Comparison of ENCODE assay signal across 30 mouse cellular contexts in the genomic region with DNA sequence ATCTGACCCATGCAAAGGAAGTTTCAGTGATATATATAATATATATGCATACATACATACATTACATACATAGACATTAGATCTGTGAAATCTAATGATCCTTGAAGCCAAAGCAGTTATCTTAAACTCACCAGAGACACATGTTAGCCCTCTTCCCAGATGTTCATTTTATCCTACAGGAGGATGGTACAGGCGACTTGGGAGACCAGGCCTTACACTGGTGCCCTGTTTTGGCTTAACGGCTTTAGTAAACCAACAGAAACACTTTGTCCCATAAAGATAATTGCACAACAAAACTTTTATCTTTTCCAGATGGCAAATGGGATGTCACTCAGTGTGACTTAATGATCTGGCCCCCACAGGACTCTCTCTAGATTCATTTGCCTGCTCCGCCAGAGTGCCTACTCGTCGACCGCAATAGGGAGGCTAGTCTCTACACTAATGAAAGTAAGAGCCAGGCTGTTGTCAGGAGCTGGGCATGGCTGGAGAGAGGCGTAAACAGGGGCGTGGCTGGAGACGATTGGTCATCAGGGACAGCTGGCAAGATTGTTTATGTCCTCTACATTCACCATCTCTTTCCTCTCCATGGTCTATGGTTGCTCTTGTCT. TPM values are rescaled to one million over a fixed set of nuclear protein-coding genes. Genes with fewer than 3 reads are reported as not detected.
A peak's percentile ranks its signal among the peaks of the same experiment; 100 is the strongest.
DNase-seq lines count a peak whose midpoint lies in the region; ATAC-seq lines count a peak whose summit lies in the region.
"Had no signal": no experiment of that assay in that cellular context is flagged by ENCODE, and none has a peak within 500 bp of the region (broad histone marks: within the 10 kb centered on the region; RNA-seq: fewer than 3 reads in every experiment).

No protein-coding gene starts in this region.

- 73% methylated on average over 9 of the region's 9 CpGs for WGBS in liver, embryonic 12.5 days (ENCODE audit: insufficient replicate concordance)
- 77% methylated on average over 9 of the region's 9 CpGs for WGBS in liver, embryonic 11.5 days
- WGBS in limb, embryonic 11.5 days, result 30% methylated on average over 9 of the region's 9 CpGs
- 59% methylated on average over 9 of the region's 9 CpGs for WGBS in liver, embryonic 16.5 days (ENCODE audit: insufficient replicate concordance)
- 49% methylated on average over 9 of the region's 9 CpGs for WGBS in neural tube, embryonic 15.5 days

- H3K4me3 ChIP-seq in liver, embryonic 12.5 days, result no peak overlapping the region
- H3K4me3 ChIP-seq in liver, embryonic 11.5 days (ENCODE audit: low read depth, low read length), result no peak overlapping the region
- H3K4me3 ChIP-seq in limb, embryonic 11.5 days (ENCODE audit: low read depth, low read length), result no peak overlapping the region
- no peak overlapping the region for H3K4me3 ChIP-seq in liver, embryonic 16.5 days (ENCODE audit: low read depth, low read length)
- no peak overlapping the region for H3K4me3 ChIP-seq in neural tube, embryonic 15.5 days (replicated peaks)
- H3K4me3 ChIP-seq: erythroblast, embryonic 14.5 days; hindbrain, embryonic 13.5 days; layer of hippocampus, adult 2 months; liver, embryonic 13.5 days; stomach, embryonic 15.5 days had no signal

- H3K27ac ChIP-seq in liver, embryonic 12.5 days, result no peak overlapping the region
- no peak overlapping the region for H3K27ac ChIP-seq in liver, embryonic 11.5 days (ENCODE audit: low read depth, low read length)
- H3K27ac ChIP-seq in limb, embryonic 11.5 days (replicated peaks; ENCODE audit: low read depth, low read length), result peak overlapping the region; percentile 73; the same call in 1 of the 2 replicates
- no peak overlapping the region for H3K27ac ChIP-seq in liver, embryonic 16.5 days (ENCODE audit: low read length)
- 0 out of 2 replicates have a peak overlapping the region, but pooled peaks have one; percentile 37 for H3K27ac ChIP-seq in neural tube, embryonic 15.5 days (replicated peaks)
- H3K27ac ChIP-seq: hindbrain, embryonic 13.5 days; layer of hippocampus, adult 2 months; liver, embryonic 13.5 days; stomach, embryonic 15.5 days had no signal

- H3K36me3 ChIP-seq in liver, embryonic 12.5 days, result peaks cover 16% of the 10 kb centered on the region
- H3K36me3 ChIP-seq in liver, embryonic 11.5 days (ENCODE audit: control insufficient read depth, insufficient read depth, low read length), result peaks cover 3% of the 10 kb centered on the region; the same call in 1 of the 2 replicates
- H3K36me3 ChIP-seq in limb, embryonic 11.5 days (ENCODE audit: control insufficient read depth, insufficient read depth, low read length), result peaks cover 11% of the 10 kb centered on the region; the same call in 1 of the 2 replicates
- H3K36me3 ChIP-seq in liver, embryonic 16.5 days (ENCODE audit: control insufficient read depth, insufficient read depth), result no peaks in the 10 kb centered on the region
- H3K36me3 ChIP-seq in neural tube, embryonic 15.5 days, result no peaks in the 10 kb centered on the region
- H3K36me3 ChIP-seq: hindbrain, embryonic 13.5 days; liver, embryonic 13.5 days had no signal

- peak; percentile 24; the same call in 1 of the 2 replicates for ATAC-seq in liver, embryonic 12.5 days
- no peak for ATAC-seq in liver, embryonic 11.5 days (replicated peaks; ENCODE audit: low FRiP score)
- ATAC-seq in limb, embryonic 11.5 days (ENCODE audit: insufficient number of reproducible peaks, low FRiP score, low TSS enrichment, low read depth), result no peak
- peak; percentile 54; the same call in 1 of the 2 replicates for ATAC-seq in liver, embryonic 16.5 days (ENCODE audit: low read depth)
- peak; percentile 51; the same call in 1 of the 2 replicates for ATAC-seq in neural tube, embryonic 15.5 days (ENCODE audit: low FRiP score)
- ATAC-seq: CD4-positive, CD25-positive, alpha-beta regulatory T cell, adult 4 months; forebrain, embryonic 16.5 days; intestine, postnatal 0 days; lung, postnatal 0 days had no signal

- no peaks in the 10 kb centered on the region for H3K4me1 ChIP-seq in liver, embryonic 12.5 days
- no peaks in the 10 kb centered on the region for H3K4me1 ChIP-seq in liver, embryonic 11.5 days (replicated peaks; ENCODE audit: control insufficient read depth, insufficient read depth, low read length)
- H3K4me1 ChIP-seq in limb, embryonic 11.5 days (ENCODE audit: control insufficient read depth, insufficient read depth, low read length), result peaks cover 37% of the 10 kb centered on the region
- no peaks in the 10 kb centered on the region for H3K4me1 ChIP-seq in liver, embryonic 16.5 days (ENCODE audit: control insufficient read depth, low read depth, low read length)
- H3K4me1 ChIP-seq in neural tube, embryonic 15.5 days, result peaks cover 26% of the 10 kb centered on the region
- H3K4me1 ChIP-seq: liver, embryonic 13.5 days had no signal

- H3K9me3 ChIP-seq in liver, embryonic 12.5 days (replicated peaks), result no peaks in the 10 kb centered on the region
- H3K9me3 ChIP-seq in liver, embryonic 11.5 days (ENCODE audit: control insufficient read depth, low read length), result no peaks in the 10 kb centered on the region
- H3K9me3 ChIP-seq in limb, embryonic 11.5 days (ENCODE audit: control insufficient read depth, low read length), result no peaks in the 10 kb centered on the region
- no peaks in the 10 kb centered on the region for H3K9me3 ChIP-seq in liver, embryonic 16.5 days (replicated peaks; ENCODE audit: control insufficient read depth, low read length)
- no peaks in the 10 kb centered on the region for H3K9me3 ChIP-seq in neural tube, embryonic 15.5 days (replicated peaks)
- H3K9me3 ChIP-seq: hindbrain, embryonic 13.5 days; liver, embryonic 13.5 days; stomach, embryonic 15.5 days had no signal

- H3K9ac ChIP-seq in liver, embryonic 12.5 days, result no peak overlapping the region
- H3K9ac ChIP-seq in liver, embryonic 11.5 days (ENCODE audit: low read depth, low read length), result no peak overlapping the region
- no peak overlapping the region for H3K9ac ChIP-seq in limb, embryonic 11.5 days (ENCODE audit: low read length)
- no peak overlapping the region for H3K9ac ChIP-seq in liver, embryonic 16.5 days (ENCODE audit: low read depth, low read length)
- no peak overlapping the region for H3K9ac ChIP-seq in neural tube, embryonic 15.5 days (replicated peaks)
- H3K9ac ChIP-seq: hindbrain, embryonic 13.5 days; liver, embryonic 13.5 days; stomach, embryonic 15.5 days had no signal

- H3K27me3 ChIP-seq in liver, embryonic 12.5 days (replicated peaks), result no peaks in the 10 kb centered on the region
- H3K27me3 ChIP-seq in liver, embryonic 11.5 days (replicated peaks; ENCODE audit: control insufficient read depth, insufficient read depth, low read length), result no peaks in the 10 kb centered on the region
- H3K27me3 ChIP-seq in limb, embryonic 11.5 days (ENCODE audit: control insufficient read depth, insufficient read depth, low read length), result no peaks in the 10 kb centered on the region
- H3K27me3 ChIP-seq in liver, embryonic 16.5 days (ENCODE audit: control insufficient read depth, insufficient read depth, low read depth, low read length), result no peaks in the 10 kb centered on the region
- H3K27me3 ChIP-seq in neural tube, embryonic 15.5 days (replicated peaks), result no peaks in the 10 kb centered on the region
- H3K27me3 ChIP-seq: hindbrain, embryonic 13.5 days; liver, embryonic 13.5 days; stomach, embryonic 15.5 days had no signal

- no peak overlapping the region for H3K4me2 ChIP-seq in liver, embryonic 12.5 days
- H3K4me2 ChIP-seq in liver, embryonic 11.5 days, result no peak overlapping the region
- no peak overlapping the region for H3K4me2 ChIP-seq in limb, embryonic 11.5 days (ENCODE audit: low read depth, severe bottlenecking)
- H3K4me2 ChIP-seq in liver, embryonic 16.5 days (ENCODE audit: low read depth, low read length), result no peak overlapping the region
- H3K4me2 ChIP-seq in neural tube, embryonic 15.5 days, result no peak overlapping the region
- H3K4me2 ChIP-seq: heart, embryonic 11.5 days; hindbrain, embryonic 13.5 days; liver, embryonic 13.5 days; stomach, embryonic 15.5 days had no signal

- no peak for DNase-seq in liver, embryonic 11.5 days (ENCODE audit: low spot score)
- DNase-seq in limb, embryonic 11.5 days (ENCODE audit: low spot score), result no peak
- DNase-seq in layer of hippocampus, adult 18-20 months (ENCODE audit: low spot score in 2 of 2), result no peak
- DNase-seq in cerebellum, adult 11 months, result no peak
- DNase-seq: adrenal gland, postnatal 25 days; cerebellum, adult 18-20 months; cerebellum, postnatal 10 days; gastrocnemius, postnatal 10 days; heart, postnatal 36 days; kidney, adult 9 months; kidney, postnatal 25 days; liver, embryonic 13.5 days; lung, postnatal 4 days; retina, postnatal 1 day; right cerebral cortex, postnatal 14 days; thymus, postnatal 14 days had no signal

RNA-seq across cellular contexts. Expression of a gene that starts 31.7 kb away (rescaled TPM):
- polyA plus RNA-seq in liver, embryonic 12.5 days (2016; fragmentation: Nextera tagmentation; extraction: Ambion mirVana), result 16.1 TPM in 2 replicates
- 41.4 and 48.2 TPM in 2 replicates for polyA plus RNA-seq in liver, embryonic 11.5 days (2014; fragmentation: Nextera tagmentation; extraction: Ambion mirVana)
- polyA plus RNA-seq in limb, embryonic 11.5 days (2014; fragmentation: Nextera tagmentation; extraction: Ambion mirVana), result 179 and 195 TPM in 2 replicates
- 1.1 and 1.3 TPM in 2 replicates for polyA plus RNA-seq in liver, embryonic 16.5 days (2015; fragmentation: Nextera tagmentation; extraction: Ambion mirVana)
- 3.2 and 7.5 TPM in 2 replicates for polyA plus RNA-seq in neural tube, embryonic 15.5 days (2015; fragmentation: Nextera tagmentation; extraction: Ambion mirVana)
- under 1 TPM; 0.07 to 0.18 TPM for total RNA-seq in layer of hippocampus, adult 18-20 months (2021)
- total RNA-seq: heart, postnatal 36 days; monocyte, adult 5-6 weeks had no signal
- polyA plus RNA-seq: urinary bladder, adult 2 months had no signal

Comparison
In these comparisons a context has a peak if more than half of its experiments do, and no peak if none do; other contexts are left out.
1. ATAC-seq: peak in liver, embryonic 12.5 days (single experiment), liver, embryonic 16.5 days (single experiment) and neural tube, embryonic 15.5 days (single experiment); none in liver, embryonic 11.5 days (single experiment) and limb, embryonic 11.5 days (single experiment).
2. H3K27ac ChIP-seq: peak in limb, embryonic 11.5 days (single experiment) and neural tube, embryonic 15.5 days (single experiment); none in liver, embryonic 12.5 days (single experiment), liver, embryonic 11.5 days (single experiment) and liver, embryonic 16.5 days (single experiment).